In genomic region chr5:116567298-116567697, GRCm38 (mm10) we compare ENCODE assay signal across 19 mouse cellular contexts. TPM values are rescaled to one million over a fixed set of nuclear protein-coding genes. Genes with fewer than 3 reads are reported as not detected.
"Had no signal": no experiment of that assay in that cellular context is flagged by ENCODE, and none has a peak within 500 bp of the region (broad histone marks: within the 10 kb centered on the region; RNA-seq: fewer than 3 reads in every experiment).

No protein-coding gene starts in this region.

- H3K4me2 ChIP-seq: lung, embryonic 14.5 days; midbrain, embryonic 11.5 days; midbrain, embryonic 13.5 days; neural tube, embryonic 13.5 days; neural tube, embryonic 15.5 days; stomach, embryonic 15.5 days had no signal

- H3K9ac ChIP-seq: lung, embryonic 14.5 days; midbrain, embryonic 13.5 days; neural tube, embryonic 13.5 days; neural tube, embryonic 15.5 days; stomach, embryonic 15.5 days had no signal

- H3K27ac ChIP-seq: midbrain, embryonic 13.5 days; neural tube, embryonic 15.5 days; stomach, embryonic 15.5 days; stomach, postnatal 0 days had no signal

- H3K4me3 ChIP-seq: midbrain, embryonic 13.5 days; myocyte; neural tube, embryonic 13.5 days; neural tube, embryonic 15.5 days; stomach, embryonic 15.5 days had no signal

- H3K36me3 ChIP-seq: midbrain, embryonic 13.5 days; neural tube, embryonic 13.5 days; neural tube, embryonic 15.5 days; stomach, embryonic 15.5 days had no signal

- H3K27me3 ChIP-seq: midbrain, embryonic 13.5 days; neural tube, embryonic 13.5 days; neural tube, embryonic 15.5 days; stomach, embryonic 15.5 days had no signal

- ATAC-seq: midbrain, embryonic 13.5 days; midbrain, embryonic 16.5 days had no signal

- H3K4me1 ChIP-seq: stomach, embryonic 15.5 days had no signal

- H3K9me3 ChIP-seq: midbrain, embryonic 13.5 days; neural tube, embryonic 13.5 days; neural tube, embryonic 15.5 days; stomach, embryonic 15.5 days had no signal

- DNase-seq: lung, adult 18-20 months; lung, embryonic 14.5 days; lung, postnatal 10 days; lung, postnatal 4 days; retina, postnatal 1 day; right cerebral cortex, adult 18-20 months; right cerebral cortex, postnatal 25 days; thymus, adult 2 months; thymus, postnatal 25 days; thymus, postnatal 4 days had no signal

RNA-seq across cellular contexts. Expression of gene Srrm4, which starts 24.3 kb away (rescaled TPM):
- polyA plus RNA-seq: spleen, adult 2 months had no signal
